Mouse (Mus musculus) testis, postnatal 10 days (tissue): ENCODE results near the gene Commd7.
"Not testable (repeated sequence)": the region's sequence is repeated elsewhere in the genome, so short reads cannot be mapped to it uniquely, and the experiment has no call there.

Experiments
- DNase-seq: peaks from one replicate; pipeline ENCODE4 v3.0.0; 2021; ENCODE audit warnings: low spot score

Gene Commd7

GRCm38 (mm10) chr2:153631976-153632870 lies at the start of gene Commd7:
Gene Commd7 (minus strand): TSS chr2:153632781.
- peak; percentile 92 for DNase-seq

GRCm38 (mm10) chr2:153679959-153680358 lies 47.4 kb upstream of the Commd7 start:
- no peak for DNase-seq

- DNase-seq: no peak
Observed at GRCm38 (mm10) chr2:153677550-153677949, 45.0 kb upstream of the Commd7 start.

- no peak for DNase-seq
Observed at GRCm38 (mm10) chr2:153676944-153677343, 44.4 kb upstream of the Commd7 start.

- DNase-seq: not testable (repeated sequence)
Observed at GRCm38 (mm10) chr2:153675364-153675763, 42.8 kb upstream of the Commd7 start.

GRCm38 (mm10) chr2:153672619-153673018 lies 40.0 kb upstream of the Commd7 start:
- no peak for DNase-seq

- no peak for DNase-seq
Observed at GRCm38 (mm10) chr2:153670111-153670510, 37.5 kb upstream of the Commd7 start.

- no peak for DNase-seq
Observed at GRCm38 (mm10) chr2:153668754-153669376, 36.3 kb upstream of the Commd7 start.

GRCm38 (mm10) chr2:153665401-153665800 lies 32.8 kb upstream of the Commd7 start:
- no peak for DNase-seq

- peak; percentile 61 for DNase-seq
Observed at GRCm38 (mm10) chr2:153660616-153661015, 28.0 kb upstream of the Commd7 start.

GRCm38 (mm10) chr2:153657659-153658058 lies 25.1 kb upstream of the Commd7 start:
- not testable (repeated sequence) for DNase-seq

- no peak for DNase-seq
Observed at GRCm38 (mm10) chr2:153651681-153652080, 19.1 kb upstream of the Commd7 start.

- DNase-seq: peak; percentile 49
Observed at GRCm38 (mm10) chr2:153650014-153650687, 17.6 kb upstream of the Commd7 start.

- DNase-seq: peak; percentile 78
Observed at GRCm38 (mm10) chr2:153649298-153650013, 16.9 kb upstream of the Commd7 start, which contains the start of gene Dnmt3b. Gene Dnmt3b (plus strand): TSS chr2:153649450.

GRCm38 (mm10) chr2:153648773-153649297 lies 16.3 kb upstream of the Commd7 start:
- DNase-seq: no peak

- DNase-seq: no peak
Observed at GRCm38 (mm10) chr2:153642999-153643398, 10.4 kb upstream of the Commd7 start.

- DNase-seq: no peak
Observed at GRCm38 (mm10) chr2:153642496-153642895, 9.9 kb upstream of the Commd7 start.

GRCm38 (mm10) chr2:153638977-153639680 lies 6.5 kb upstream of the Commd7 start:
- no peak for DNase-seq

GRCm38 (mm10) chr2:153633259-153633658 lies 678 bp upstream of the Commd7 start:
- no peak for DNase-seq

- DNase-seq: no peak
Observed at GRCm38 (mm10) chr2:153632871-153633226, 268 bp upstream of the Commd7 start.

- no peak for DNase-seq
Observed at GRCm38 (mm10) chr2:153630950-153631349, 1.6 kb downstream of the Commd7 start.
